Mouse (Mus musculus) gastrocnemius, adult 8-10 months (tissue): ENCODE measurements at regions not wholly inside any gene's neighbourhood (a gene's known extent, or its start where the extent isn't known, plus 50 kb on each side); places are given as distances from the start of the nearest gene placed in this dataset.

Experiments
- DNase-seq, 2 experiments: peaks; one replicate each; pipeline ENCODE4 v3.0.0; 2022; ENCODE audit warnings: low spot score in 2 of 2

GRCm38 (mm10) chr3:21813401-21813800 is 263.1 kb upstream of the Tbl1xr1 start:
- no peak for DNase-seq

GRCm38 (mm10) chr3:21816968-21817858 is 259.2 kb upstream of the Tbl1xr1 start:
- peak in 1 of 2 experiments; percentile 35 for DNase-seq

- DNase-seq: no peak
Measured at GRCm38 (mm10) chr3:21819030-21819429, 257.4 kb upstream of the Tbl1xr1 start.

GRCm38 (mm10) chr3:21820051-21820598 is 256.3 kb upstream of the Tbl1xr1 start:
- DNase-seq: no peak

- DNase-seq: no peak
Measured at GRCm38 (mm10) chr3:21822675-21823074, 253.8 kb upstream of the Tbl1xr1 start.

- DNase-seq: no peak
Measured at GRCm38 (mm10) chr3:21823331-21823730, 253.1 kb upstream of the Tbl1xr1 start.

GRCm38 (mm10) chr3:21824101-21824880 is 252.2 kb upstream of the Tbl1xr1 start:
- no peak for DNase-seq

GRCm38 (mm10) chr3:21824913-21825610 is 251.4 kb upstream of the Tbl1xr1 start:
- DNase-seq: no peak

- no peak for DNase-seq
Measured at GRCm38 (mm10) chr3:21827656-21828055, 248.8 kb upstream of the Tbl1xr1 start.

- no peak for DNase-seq
Measured at GRCm38 (mm10) chr3:21833111-21833510, 243.3 kb upstream of the Tbl1xr1 start.

GRCm38 (mm10) chr3:21835526-21835925 is 240.9 kb upstream of the Tbl1xr1 start:
- DNase-seq: no peak

GRCm38 (mm10) chr3:21837297-21837946 is 239.0 kb upstream of the Tbl1xr1 start:
- no peak for DNase-seq

GRCm38 (mm10) chr3:21840751-21841488 is 235.5 kb upstream of the Tbl1xr1 start:
- DNase-seq: no peak

- DNase-seq: no peak
Measured at GRCm38 (mm10) chr3:21841506-21841905, 234.9 kb upstream of the Tbl1xr1 start.

GRCm38 (mm10) chr3:21842545-21843291 is 233.7 kb upstream of the Tbl1xr1 start:
- DNase-seq: no peak

GRCm38 (mm10) chr3:21843292-21843852 is 233.1 kb upstream of the Tbl1xr1 start:
- no peak for DNase-seq

GRCm38 (mm10) chr3:21849831-21850230 is 226.6 kb upstream of the Tbl1xr1 start:
- no peak for DNase-seq

- DNase-seq: no peak
Measured at GRCm38 (mm10) chr3:21850977-21851376, 225.5 kb upstream of the Tbl1xr1 start.

GRCm38 (mm10) chr3:21854340-21854739 is 222.1 kb upstream of the Tbl1xr1 start:
- DNase-seq: no peak
